Mouse (Mus musculus): ENCODE results near the gene Prdm12. TPM values are rescaled to one million over a fixed set of nuclear protein-coding genes. Genes with fewer than 3 reads are reported as not detected.

The Prdm12 gene
- polyA plus RNA-seq, 2 experiments = 0.03 TPM; not detected in 1

GRCm38 (mm10) chr2:31698209-31698608, 58.4 kb downstream of the Prdm12 start:
- no peak for TF ChIP-seq POLR2A (IDR thresholded peaks at IDR 0.05; ENCODE audit: borderline replicate concordance, extremely low read depth, insufficient read depth, insufficient read length)
- H3K9ac ChIP-seq (ENCODE audit: low read depth, low read length, severe bottlenecking) = no peak overlapping the region
- no peak overlapping the region for H3K4me3 ChIP-seq (replicated peaks; ENCODE audit: low read length)
- H3K4me2 ChIP-seq (replicated peaks; ENCODE audit: low read depth, low read length, severe bottlenecking) = no peak overlapping the region
- no peak overlapping the region for H3K27ac ChIP-seq (replicated peaks; ENCODE audit: low read depth, low read length)
- H3K9me3 ChIP-seq (ENCODE audit: control insufficient read depth, low read length) = no peaks in the 10 kb centered on the region
- DNase-seq (ENCODE audit: low spot score) (no peak), ATAC-seq (ENCODE audit: low FRiP score, low read depth) (no peak)
- H3K27me3 ChIP-seq (ENCODE audit: control insufficient read depth, insufficient read depth, low read length) = no peaks in the 10 kb centered on the region
- H3K36me3 ChIP-seq (ENCODE audit: control insufficient read depth, insufficient read depth, low read length) = peaks cover 32% of the 10 kb centered on the region
- H3K4me1 ChIP-seq (ENCODE audit: control insufficient read depth, insufficient read depth, low read length) = no peaks in the 10 kb centered on the region

- Histone ChIP-seq H3K36me3 (ENCODE audit: control insufficient read depth, insufficient read depth, low read length) (peaks cover 30% of the 10 kb centered on the region), H3K4me1 (ENCODE audit: control insufficient read depth, insufficient read depth, low read length) (no peaks in the 10 kb centered on the region), H3K9ac (ENCODE audit: low read depth, low read length, severe bottlenecking) (no peak overlapping the region), H3K9me3 (ENCODE audit: control insufficient read depth, low read length) (no peaks in the 10 kb centered on the region), H3K27ac (replicated peaks; ENCODE audit: low read depth, low read length) (no peak overlapping the region), H3K4me2 (replicated peaks; ENCODE audit: low read depth, low read length, severe bottlenecking) (no peak overlapping the region), H3K4me3 (replicated peaks; ENCODE audit: low read length) (no peak overlapping the region), H3K27me3 (ENCODE audit: control insufficient read depth, insufficient read depth, low read length) (no peaks in the 10 kb centered on the region)
- no peak for DNase-seq (ENCODE audit: low spot score)
- 64% methylated on average over 7 of the region's 7 CpGs for WGBS
- no peak for ATAC-seq (ENCODE audit: low FRiP score, low read depth)
- no peak for TF ChIP-seq POLR2A (IDR thresholded peaks at IDR 0.05; ENCODE audit: borderline replicate concordance, extremely low read depth, insufficient read depth, insufficient read length)
Observed at GRCm38 (mm10) chr2:31700545-31701446, 61.0 kb downstream of the Prdm12 start.

GRCm38 (mm10) chr2:31703226-31703625, 63.4 kb downstream of the Prdm12 start:
- ATAC-seq (ENCODE audit: low FRiP score, low read depth) (no peak), DNase-seq (ENCODE audit: low spot score) (no peak)
- Histone ChIP-seq H3K4me3 (replicated peaks; ENCODE audit: low read length) (no peak overlapping the region), H3K4me2 (replicated peaks; ENCODE audit: low read depth, low read length, severe bottlenecking) (no peak overlapping the region), H3K4me1 (ENCODE audit: control insufficient read depth, insufficient read depth, low read length) (no peaks in the 10 kb centered on the region), H3K9me3 (ENCODE audit: control insufficient read depth, low read length) (no peaks in the 10 kb centered on the region), H3K27me3 (ENCODE audit: control insufficient read depth, insufficient read depth, low read length) (no peaks in the 10 kb centered on the region), H3K27ac (replicated peaks; ENCODE audit: low read depth, low read length) (no peak overlapping the region), H3K9ac (ENCODE audit: low read depth, low read length, severe bottlenecking) (no peak overlapping the region), H3K36me3 (ENCODE audit: control insufficient read depth, insufficient read depth, low read length) (peaks cover 19% of the 10 kb centered on the region)
- no peak for TF ChIP-seq POLR2A (IDR thresholded peaks at IDR 0.05; ENCODE audit: borderline replicate concordance, extremely low read depth, insufficient read depth, insufficient read length)

Small RNAs within 50 kb of the gene (microRNA-seq; reads per million reads assigned to microRNA genes)
- gene Mir6998 = not detected

Other genes with a start within 250 kb of the Prdm12 start
- 15.4 and 17.1 TPM in 2 replicates for gene Ass1, start 169.8 kb upstream of the Prdm12 start, polyA plus RNA-seq (2012; rRNA removed)
- 21.3 and 27.1 TPM in 2 replicates for gene Ass1, start 169.8 kb upstream of the Prdm12 start, polyA plus RNA-seq (2014; fragmentation: Nextera tagmentation; extraction: Ambion mirVana)
- 59.4 and 63.2 TPM in 2 replicates for gene Fubp3, start 67.4 kb upstream of the Prdm12 start, polyA plus RNA-seq (2012; rRNA removed)
- 86.3 and 90.8 TPM in 2 replicates for gene Fubp3, start 67.4 kb upstream of the Prdm12 start, polyA plus RNA-seq (2014; fragmentation: Nextera tagmentation; extraction: Ambion mirVana)
- 43.4 and 49.7 TPM in 2 replicates for gene Exosc2, start 30.7 kb downstream of the Prdm12 start, polyA plus RNA-seq (2012; rRNA removed)
- gene Exosc2, start 30.7 kb downstream of the Prdm12 start, polyA plus RNA-seq (2014; fragmentation: Nextera tagmentation; extraction: Ambion mirVana) = 46.6 and 47.6 TPM in 2 replicates
- 104 and 128 TPM in 2 replicates for gene Abl1, start 48.3 kb downstream of the Prdm12 start, polyA plus RNA-seq (2012; rRNA removed)
- 49.0 and 54.9 TPM in 2 replicates for gene Abl1, start 48.3 kb downstream of the Prdm12 start, polyA plus RNA-seq (2014; fragmentation: Nextera tagmentation; extraction: Ambion mirVana)
- 0.12 and 0.16 TPM in 2 replicates for gene Qrfp, start 170.5 kb downstream of the Prdm12 start, polyA plus RNA-seq (2012; rRNA removed)
- 0.30 TPM in 2 replicates for gene Qrfp, start 170.5 kb downstream of the Prdm12 start, polyA plus RNA-seq (2014; fragmentation: Nextera tagmentation; extraction: Ambion mirVana)
- 0.34 and 0.40 TPM in 2 replicates for gene Fibcd1, start 206.0 kb downstream of the Prdm12 start, polyA plus RNA-seq (2012; rRNA removed)
- gene Fibcd1, start 206.0 kb downstream of the Prdm12 start, polyA plus RNA-seq (2014; fragmentation: Nextera tagmentation; extraction: Ambion mirVana) = 0.17 and 0.28 TPM in 2 replicates
- gene Lamc3, start 247.3 kb downstream of the Prdm12 start, polyA plus RNA-seq (2012; rRNA removed) = 1.1 and 1.6 TPM in 2 replicates
- 0.68 and 0.84 TPM in 2 replicates for gene Lamc3, start 247.3 kb downstream of the Prdm12 start, polyA plus RNA-seq (2014; fragmentation: Nextera tagmentation; extraction: Ambion mirVana)

Measured in limb, embryonic 14.5 days (tissue).